Mouse (Mus musculus) left cerebral cortex, adult 2 months (tissue): ENCODE results near the gene Ggcx. TPM values are rescaled to one million over a fixed set of nuclear protein-coding genes. Genes with fewer than 3 reads are reported as not detected.

ENCODE experiments used
- DNase-seq, 2 experiments: peaks; one replicate each; pipeline ENCODE4 v3.0.0; 2021 to 2022; ENCODE audit warnings: low spot score in 2 of 2, mixed read lengths in 1 of 2; ENCODE audit errors: extremely low spot score in 1 of 2
- H3K27ac ChIP-seq: fragments of 200-600 bp; 2 replicates; pipeline ENCODE4 v1.8.1; 2022
- H3K4me3 ChIP-seq: fragments of 200-600 bp; 2 replicates; pipeline ENCODE4 v1.8.1; 2022
- CTCF ChIP-seq: fragments of 200-600 bp; IDR thresholded peaks from 2 replicates; pipeline ENCODE4 v1.8.1; 2022; ENCODE audit warnings: antibody characterized with exemption, mild to moderate bottlenecking, moderate library complexity
- intact Hi-C: fragments of 180-260 bp; cut with DNase I; formaldehyde crosslinking; loops from one replicate; pipeline ENCODE4 v1.15.1; 2025
- total RNA-seq, 2 experiments: library from RNA; stranded (reverse); gene quantifications; 2 replicates each; pipeline ENCODE4 v1.2.3; 2021

Ggcx gene
- total RNA-seq, 2 experiments from 2014 or later = 25.7 to 26.9 TPM

GRCm38 (mm10) chr6:72378510-72379234 is 35.4 kb upstream of the Ggcx start:
- intact Hi-C loops = no loop called here
- no peak for TF ChIP-seq CTCF

GRCm38 (mm10) chr6:72379377-72380130 is 34.6 kb upstream of the Ggcx start:
- intact Hi-C loops = no loop called here
- DNase-seq = no peak
- Histone ChIP-seq H3K4me3 (peak overlapping the region; percentile 44), H3K27ac (no peak overlapping the region; the same call in 1 of the 2 replicates)
- TF ChIP-seq CTCF = no peak

More at GRCm38 (mm10) chr6:72378510-72379234, 35.4 kb upstream of the Ggcx start:
- no peak for DNase-seq
- H3K4me3 ChIP-seq = no peak overlapping the region
- no peak overlapping the region for H3K27ac ChIP-seq

GRCm38 (mm10) chr6:72380131-72380770 is 33.9 kb upstream of the Ggcx start, which contains the start of gene Vamp5:
Gene Vamp5 (minus strand): TSS chr6:72380468.
- DNase-seq = peak in 1 of 2 experiments; percentile 54
- Histone ChIP-seq H3K27ac (peak within 1 kb of the TSS; percentile 45; the same call in 1 of the 2 replicates), H3K4me3 (peak within 1 kb of the TSS; percentile 44)
- TF ChIP-seq CTCF = peak; percentile 46
- intact Hi-C loops = no loop called here

GRCm38 (mm10) chr6:72382494-72382893 is 31.6 kb upstream of the Ggcx start:
- Histone ChIP-seq H3K4me3 (no peak overlapping the region), H3K27ac (no peak overlapping the region)
- no peak for DNase-seq
- intact Hi-C loops = no loop called here
- TF ChIP-seq CTCF = no peak

GRCm38 (mm10) chr6:72383142-72383820 is 30.8 kb upstream of the Ggcx start:
- intact Hi-C loops = no loop called here

GRCm38 (mm10) chr6:72383952-72384351 is 30.2 kb upstream of the Ggcx start:
- TF ChIP-seq CTCF = no peak
- intact Hi-C loops = no loop called here

More at GRCm38 (mm10) chr6:72383142-72383820, 30.8 kb upstream of the Ggcx start:
- Histone ChIP-seq H3K27ac (no peak overlapping the region), H3K4me3 (no peak overlapping the region)
- no peak for TF ChIP-seq CTCF
- no peak for DNase-seq

GRCm38 (mm10) chr6:72385258-72385657 is 28.9 kb upstream of the Ggcx start:
- no peak overlapping the region for H3K27ac ChIP-seq
- intact Hi-C loops = no loop called here
- TF ChIP-seq CTCF = no peak
- no peak for DNase-seq
- H3K4me3 ChIP-seq = no peak overlapping the region

More at GRCm38 (mm10) chr6:72383952-72384351, 30.2 kb upstream of the Ggcx start:
- DNase-seq = no peak
- Histone ChIP-seq H3K27ac (no peak overlapping the region), H3K4me3 (no peak overlapping the region)

GRCm38 (mm10) chr6:72386561-72386960 is 27.5 kb upstream of the Ggcx start:
- no peak for TF ChIP-seq CTCF
- Histone ChIP-seq H3K27ac (no peak overlapping the region), H3K4me3 (no peak overlapping the region)
- no peak for DNase-seq
- intact Hi-C loops = no loop called here

GRCm38 (mm10) chr6:72387816-72388215 is 26.3 kb upstream of the Ggcx start:
- DNase-seq = no peak
- intact Hi-C loops = no loop called here
- TF ChIP-seq CTCF = no peak
- Histone ChIP-seq H3K27ac (no peak overlapping the region), H3K4me3 (no peak overlapping the region)

GRCm38 (mm10) chr6:72388266-72388665 is 25.8 kb upstream of the Ggcx start:
- no peak for TF ChIP-seq CTCF
- intact Hi-C loops = no loop called here
- no peak for DNase-seq
- Histone ChIP-seq H3K4me3 (no peak overlapping the region), H3K27ac (no peak overlapping the region)

GRCm38 (mm10) chr6:72388791-72389329 is 25.2 kb upstream of the Ggcx start:
- DNase-seq = no peak
- intact Hi-C loops = no loop called here
- H3K4me3 ChIP-seq = no peak overlapping the region
- no peak overlapping the region for H3K27ac ChIP-seq
- no peak for TF ChIP-seq CTCF
